Mouse (Mus musculus): ENCODE results near the gene Prlh.

DNA sequence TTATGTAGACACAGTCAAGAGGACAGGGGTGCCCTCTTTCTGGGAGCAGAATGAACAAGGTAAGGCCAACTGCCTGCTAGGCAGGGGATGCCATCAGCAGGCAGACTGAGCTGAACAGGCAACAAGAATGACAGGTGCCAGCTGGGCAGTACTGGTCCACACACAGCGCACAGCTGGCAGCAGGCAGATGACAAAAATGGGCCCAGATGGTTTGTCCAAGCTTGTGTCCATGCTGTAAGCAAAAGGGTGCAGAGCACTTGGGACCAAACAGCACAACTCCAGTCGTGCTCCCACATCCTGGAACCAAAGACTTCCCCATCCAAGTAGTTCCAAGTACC, 20.6 kb downstream of the Prlh start:
- TF ChIP-seq POLR2A (IDR thresholded peaks at IDR 0.05; ENCODE audit: insufficient read length, low read depth) (no peak), TCF12 (IDR thresholded peaks at IDR 0.05; ENCODE audit: insufficient read depth, poor library complexity, severe bottlenecking) (peak; percentile 67), USF1 (IDR thresholded peaks at IDR 0.05; ENCODE audit: low read depth) (no peak), TCF3 (IDR thresholded peaks at IDR 0.05; ENCODE audit: insufficient read length, low read depth) (peak; percentile 80), MYOD1 (IDR thresholded peaks at IDR 0.05; ENCODE audit: control insufficient read depth in 1 of 3, insufficient read length in 2 of 3, low read depth in 2 of 3) (peak; percentile 49 to 96 (median 95)), POLR2AphosphoS2 (IDR thresholded peaks at IDR 0.05; ENCODE audit: insufficient read length, low read depth) (no peak), E2F4 (IDR thresholded peaks at IDR 0.05; ENCODE audit: insufficient read depth) (no peak), MYOG (IDR thresholded peaks at IDR 0.05; ENCODE audit: control insufficient read depth in 1 of 3, insufficient read depth in 1 of 3, insufficient read length in 2 of 3, low read depth in 2 of 3) (peak; percentile 69 to 89 (median 84)), MAX (IDR thresholded peaks at IDR 0.05; ENCODE audit: low read depth) (no peak), CEBPB (IDR thresholded peaks at IDR 0.05; ENCODE audit: insufficient read depth, poor library complexity, severe bottlenecking) (no peak), SRF (IDR thresholded peaks at IDR 0.05; ENCODE audit: control insufficient read depth, insufficient read length, low read depth) (no peak)
